Mouse (Mus musculus) heart, postnatal 0 days (tissue): ENCODE data around the gene Tmem50b.

ENCODE experiments used
- CTCF ChIP-seq: IDR thresholded peaks from 2 replicates; pipeline ENCODE4 v1.5.1; 2016; ENCODE audit warnings: antibody characterized with exemption, control low read depth, low read depth
- EP300 ChIP-seq: IDR thresholded peaks from 2 replicates; pipeline ENCODE4 v1.6.1; 2016; ENCODE audit warnings: antibody characterized with exemption, low read depth

GRCm38 (mm10) chr16:91538051-91538450, 59.5 kb downstream of the Tmem50b start:
- TF ChIP-seq CTCF: no peak
- no peak for TF ChIP-seq EP300
